Mouse (Mus musculus): ENCODE data around the gene Gm14819.
"Not testable (repeated sequence)": the region's sequence is repeated elsewhere in the genome, so short reads cannot be mapped to it uniquely, and the experiment has no call there.

Gm14819 gene

DNA sequence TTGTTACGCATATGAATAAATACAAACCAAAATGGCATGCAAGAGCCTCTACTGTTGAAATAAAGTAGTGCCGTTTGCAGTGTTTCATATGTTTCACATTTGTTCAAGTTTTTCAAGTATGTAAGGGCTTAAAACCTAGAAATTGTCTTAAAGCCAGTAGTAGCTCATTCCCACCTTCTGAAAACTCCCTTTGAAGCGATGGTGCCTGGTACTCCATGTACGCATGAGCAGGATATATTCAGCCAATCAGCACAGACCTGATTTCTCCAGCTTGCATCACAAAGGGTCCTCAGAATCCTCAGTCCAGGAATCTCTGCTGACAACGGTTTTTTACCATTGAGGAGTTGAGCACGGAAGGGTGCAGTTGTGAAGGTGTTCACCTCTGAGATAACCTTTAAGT, at the start of gene Gm14819:
Gm14819 (plus strand) TSS at position 301 of the 400 bp plus-strand sequence.
- DNase-seq (ENCODE audit: low spot score) = not testable (repeated sequence)
